Mouse (Mus musculus) spleen, adult 2 months (tissue): Measurements from ENCODE around the gene Gm10577. TPM values are rescaled to one million over a fixed set of nuclear protein-coding genes. Genes with fewer than 3 reads are reported as not detected.
A peak's percentile ranks its signal among the peaks of the same experiment; 100 is the strongest.

Experiments used
- DNase-seq, 2 experiments: peaks; one replicate each; pipeline versions ENCODE4 v3.0.0 to v3.0.0-alpha.2; 2012 to 2021; ENCODE audit warnings: low spot score in 2 of 2, low read depth in 1 of 2
- H3K27ac ChIP-seq: fragments of 200-500 bp; 2 replicates; pipeline ENCODE4 v1.5.1; 2012; ENCODE audit warnings: low read length, inconsistent platforms; ENCODE audit not compliant: insufficient read depth
- H3K27me3 ChIP-seq: fragments of 200-500 bp; 2 replicates; pipeline ENCODE4 v1.6.1; 2012; ENCODE audit warnings: mild to moderate bottlenecking, moderate library complexity, low read length, inconsistent platforms; ENCODE audit not compliant: control insufficient read depth, insufficient read depth
- H3K36me3 ChIP-seq: fragments of 200-500 bp; 2 replicates; pipeline ENCODE4 v1.6.1; 2012; ENCODE audit warnings: mild to moderate bottlenecking, low read length, inconsistent platforms; ENCODE audit not compliant: control insufficient read depth, insufficient read depth
- H3K4me1 ChIP-seq: fragments of 200-500 bp; 2 replicates; pipeline ENCODE4 v1.6.1; 2011; ENCODE audit warnings: inconsistent platforms; ENCODE audit not compliant: control insufficient read depth, insufficient read depth, insufficient read length
- H3K4me3 ChIP-seq: fragments of 200-500 bp; 2 replicates; pipeline ENCODE4 v1.5.1; 2011; ENCODE audit warnings: mild to moderate bottlenecking, inconsistent platforms; ENCODE audit not compliant: insufficient read depth, insufficient read length; ENCODE audit errors: extremely low read depth
- CTCF ChIP-seq: fragments of 200-500 bp; IDR thresholded peaks from 2 replicates; pipeline ENCODE4 v1.5.1; 2011; ENCODE audit warnings: mild to moderate bottlenecking, inconsistent platforms; ENCODE audit not compliant: insufficient read depth, insufficient read length, insufficient replicate concordance; ENCODE audit errors: extremely low read depth
- POLR2A ChIP-seq: fragments of 200-500 bp; IDR thresholded peaks from 2 replicates; pipeline ENCODE4 v1.6.1; 2011; ENCODE audit warnings: low read depth, low read length, inconsistent platforms
- WGBS: fragments of 180-500 bp; shearing (Covaris S2); methylation state at CpG from one replicate; pipeline ENCODE4 v1.1.7; 2018; 5-methylcytosine and 5-hydroxymethylcytosine counted together
- polyA plus RNA-seq: library from polyadenylated mRNA; depleted of rRNA; stranded (reverse); fragments of >200 nt; gene quantifications from 2 replicates; pipeline ENCODE4 v1.2.3, GENCODE M21; 2012

The Gm10577 gene
- polyA plus RNA-seq, 1 experiment: not detected

- Histone ChIP-seq H3K36me3 (no peaks in the 10 kb centered on the region), H3K27me3 (no peaks in the 10 kb centered on the region), H3K4me3 (no peak overlapping the region), H3K4me1 (no peaks in the 10 kb centered on the region), H3K27ac (no peak overlapping the region)
- TF ChIP-seq POLR2A (no peak), CTCF (no peak)
- WGBS: 90% methylated on average over 4 of the region's 4 CpGs
- DNase-seq: no peak
Measured at GRCm38 (mm10) chr4:101009092-101009491, 11.4 kb downstream of the Gm10577 start.

DNA sequence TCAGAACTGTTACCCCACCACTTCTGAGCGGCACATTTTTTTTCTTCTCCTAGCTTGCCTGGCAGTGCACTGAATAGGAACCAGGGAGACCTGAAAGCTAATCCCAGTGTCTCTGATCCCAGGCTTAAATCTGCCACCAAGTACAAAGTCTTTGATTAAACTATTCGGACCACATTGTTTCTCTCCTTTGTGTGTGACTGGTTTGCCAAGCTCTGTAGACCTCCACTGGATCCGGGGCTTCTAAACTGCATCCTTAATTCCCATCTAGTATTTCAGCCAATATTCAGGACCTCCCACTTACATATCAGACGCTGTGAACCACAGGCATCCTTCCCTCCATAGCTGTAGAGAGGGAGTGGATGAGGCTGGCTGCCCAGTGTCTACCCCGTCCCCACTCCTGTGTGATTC, 12.1 kb downstream of the Gm10577 start:
- Histone ChIP-seq H3K4me1 (no peaks in the 10 kb centered on the region), H3K27me3 (no peaks in the 10 kb centered on the region), H3K27ac (no peak overlapping the region), H3K4me3 (no peak overlapping the region), H3K36me3 (no peaks in the 10 kb centered on the region)
- 87% methylated on average over 5 of the region's 5 CpGs for WGBS
- DNase-seq: no peak
- TF ChIP-seq CTCF (no peak), POLR2A (no peak)

GRCm38 (mm10) chr4:101002961-101003360, 17.5 kb downstream of the Gm10577 start:
- DNase-seq: no peak
- no peak overlapping the region for H3K4me3 ChIP-seq
- 93% methylated on average over 16 of the region's 16 CpGs for WGBS

GRCm38 (mm10) chr4:101001073-101001472, 19.4 kb downstream of the Gm10577 start:
- Histone ChIP-seq H3K27ac (no peak overlapping the region), H3K4me3 (no peak overlapping the region), H3K36me3 (no peaks in the 10 kb centered on the region), H3K27me3 (no peaks in the 10 kb centered on the region), H3K4me1 (no peaks in the 10 kb centered on the region)
- TF ChIP-seq POLR2A (no peak), CTCF (no peak)
- DNase-seq: no peak
- 93% methylated on average over 6 of the region's 6 CpGs for WGBS

More at GRCm38 (mm10) chr4:101002961-101003360, 17.5 kb downstream of the Gm10577 start:
- Histone ChIP-seq H3K27me3 (no peaks in the 10 kb centered on the region), H3K36me3 (no peaks in the 10 kb centered on the region), H3K4me1 (no peaks in the 10 kb centered on the region), H3K27ac (no peak overlapping the region)
- TF ChIP-seq CTCF: no peak
- TF ChIP-seq POLR2A: no peak

- WGBS: 85% methylated on average over 3 of the region's 3 CpGs
- Histone ChIP-seq H3K4me3 (no peak overlapping the region), H3K36me3 (no peaks in the 10 kb centered on the region), H3K27me3 (no peaks in the 10 kb centered on the region), H3K27ac (no peak overlapping the region), H3K4me1 (no peaks in the 10 kb centered on the region)
- TF ChIP-seq POLR2A (no peak), CTCF (no peak)
- DNase-seq: no peak
Measured at GRCm38 (mm10) chr4:101000622-101001021, 19.9 kb downstream of the Gm10577 start.

- WGBS: 76% methylated on average over 8 of the region's 8 CpGs
- Histone ChIP-seq H3K4me1 (no peaks in the 10 kb centered on the region), H3K4me3 (no peak overlapping the region), H3K36me3 (no peaks in the 10 kb centered on the region), H3K27me3 (no peaks in the 10 kb centered on the region), H3K27ac (no peak overlapping the region)
- DNase-seq: no peak
- TF ChIP-seq POLR2A (no peak), CTCF (no peak)
Measured at GRCm38 (mm10) chr4:100998906-100999305, 21.6 kb downstream of the Gm10577 start.

- Histone ChIP-seq H3K4me1 (no peaks in the 10 kb centered on the region), H3K27me3 (no peaks in the 10 kb centered on the region), H3K36me3 (no peaks in the 10 kb centered on the region), H3K27ac (no peak overlapping the region), H3K4me3 (no peak overlapping the region)
- DNase-seq: peak in 1 of 2 experiments; percentile 14
- WGBS: 24% methylated on average over 2 of the region's 2 CpGs
- TF ChIP-seq CTCF: peak; percentile 44; the same call in 1 of the 2 replicates
- TF ChIP-seq POLR2A: no peak
Measured at GRCm38 (mm10) chr4:100998145-100998544, 22.4 kb downstream of the Gm10577 start.
